ENCODE assay signal across 9 mouse cellular contexts in genomic region chr4:3068306-3069223, GRCm38 (mm10).
DNase-seq lines count a peak whose midpoint lies in the region; ATAC-seq and TF ChIP-seq lines count a peak whose summit lies in the region.
"Had no signal": no experiment of that assay in that cellular context is flagged by ENCODE, and none has a peak within 500 bp of the region (broad histone marks: within the 10 kb centered on the region; RNA-seq: fewer than 3 reads in every experiment).

No protein-coding gene starts in this region.

- no peak for TF ChIP-seq EP300 in stomach, postnatal 0 days (optimal IDR thresholded peaks at IDR 0.05)

- H3K9me3 ChIP-seq in heart, embryonic 10.5 days, result peaks cover 86% of the 10 kb centered on the region
- H3K9me3 ChIP-seq in liver, embryonic 12.5 days (replicated peaks), result peaks cover 85% of the 10 kb centered on the region
- peaks cover 36% of the 10 kb centered on the region for H3K9me3 ChIP-seq in stomach, postnatal 0 days (ENCODE audit: control insufficient read depth, low read length)

- H3K4me1 ChIP-seq in heart, embryonic 10.5 days, result no peaks in the 10 kb centered on the region
- H3K4me1 ChIP-seq in liver, embryonic 12.5 days, result no peaks in the 10 kb centered on the region
- H3K4me1 ChIP-seq in stomach, postnatal 0 days (replicated peaks; ENCODE audit: control insufficient read depth, insufficient read depth), result no peaks in the 10 kb centered on the region

- no peak for TF ChIP-seq CTCF in stomach, postnatal 0 days (IDR thresholded peaks at IDR 0.05; ENCODE audit: low read depth)

- no peak overlapping the region for H3K9ac ChIP-seq in liver, embryonic 12.5 days
- H3K9ac ChIP-seq in stomach, postnatal 0 days (ENCODE audit: low read length), result no peak overlapping the region

- H3K27ac ChIP-seq in heart, embryonic 10.5 days, result no peak overlapping the region
- H3K27ac ChIP-seq in liver, embryonic 12.5 days, result no peak overlapping the region
- no peak overlapping the region for H3K27ac ChIP-seq in stomach, postnatal 0 days (replicated peaks)

- no peak overlapping the region for H3K4me3 ChIP-seq in heart, embryonic 10.5 days
- H3K4me3 ChIP-seq in liver, embryonic 12.5 days, result no peak overlapping the region
- H3K4me3 ChIP-seq in stomach, postnatal 0 days (ENCODE audit: low read depth, low read length), result no peak overlapping the region

- no peaks in the 10 kb centered on the region for H3K27me3 ChIP-seq in heart, embryonic 10.5 days (ENCODE audit: insufficient read depth, poor library complexity, severe bottlenecking)
- H3K27me3 ChIP-seq in liver, embryonic 12.5 days (replicated peaks), result no peaks in the 10 kb centered on the region
- no peaks in the 10 kb centered on the region for H3K27me3 ChIP-seq in stomach, postnatal 0 days (ENCODE audit: control insufficient read depth, insufficient read depth, low read length)

- 74% methylated on average over 6 of the region's 6 CpGs for WGBS in heart, embryonic 10.5 days
- WGBS in liver, embryonic 12.5 days (ENCODE audit: insufficient replicate concordance), result 60% methylated on average over 6 of the region's 6 CpGs
- WGBS in stomach, postnatal 0 days, result 84% methylated on average over 6 of the region's 6 CpGs

- DNase-seq in heart, embryonic 10.5 days (ENCODE audit: low spot score), result peak; percentile 76
- DNase-seq in heart, adult 9 months (ENCODE audit: low spot score in 2 of 2), result no peak
- DNase-seq in thymus, postnatal 10 days (ENCODE audit: low spot score in 2 of 2), result peak; percentile 2 to 6
- DNase-seq in thymus, postnatal 25 days, result no peak
- DNase-seq in stomach, postnatal 0 days (ENCODE audit: low spot score), result no peak
- DNase-seq in adrenal gland, postnatal 10 days, result no peak
- no peak for DNase-seq in thymus, postnatal 0 days (ENCODE audit: low spot score)
- DNase-seq: cerebellum, adult 11 months had no signal

- H3K4me2 ChIP-seq in liver, embryonic 12.5 days, result no peak overlapping the region
- no peak overlapping the region for H3K4me2 ChIP-seq in stomach, postnatal 0 days (replicated peaks; ENCODE audit: low read depth)

- H3K36me3 ChIP-seq in heart, embryonic 10.5 days, result no peaks in the 10 kb centered on the region
- H3K36me3 ChIP-seq in liver, embryonic 12.5 days, result no peaks in the 10 kb centered on the region
- no peaks in the 10 kb centered on the region for H3K36me3 ChIP-seq in stomach, postnatal 0 days (ENCODE audit: control insufficient read depth, insufficient read depth, low read length)

- 0 out of 2 replicates have a peak, but pooled peaks have one; percentile 10 for ATAC-seq in liver, embryonic 12.5 days
- peak; percentile 54 for ATAC-seq in stomach, postnatal 0 days (ENCODE audit: low FRiP score, low TSS enrichment)

Comparison
In these comparisons a context has a peak if more than half of its experiments do, and no peak if none do; other contexts are left out.
1. DNase-seq: peak in heart, embryonic 10.5 days (single experiment) and thymus, postnatal 10 days (2 of 2); none in heart, adult 9 months (0 of 2), thymus, postnatal 25 days (single experiment), stomach, postnatal 0 days (single experiment), adrenal gland, postnatal 10 days (single experiment) and thymus, postnatal 0 days (single experiment).